Mouse (Mus musculus): ENCODE measurements at regions not wholly inside any gene's neighbourhood (a gene's known extent, or its start where the extent isn't known, plus 50 kb on each side); places are given as distances from the start of the nearest gene placed in this dataset.
"Not testable (repeated sequence)": the region's sequence is repeated elsewhere in the genome, so short reads cannot be mapped to it uniquely, and the experiment has no call there.

GRCm38 (mm10) chr17:6489926-6490564, 60.1 kb downstream of the Dynlt1b start:
- ATAC-seq (ENCODE audit: low read depth), result peak; percentile 78
- not testable (repeated sequence) for H3K27me3 ChIP-seq; H3K9me3 ChIP-seq; H3K36me3 ChIP-seq; H3K4me1 ChIP-seq (replicated peaks)
- Histone ChIP-seq H3K4me3 (peak overlapping the region; percentile 44), H3K4me2 (peak overlapping the region; percentile 61), H3K9ac (peak overlapping the region; percentile 67), H3K27ac (replicated peaks) (peak overlapping the region; percentile 49; the same call in 1 of the 2 replicates)
- WGBS, result under 1% methylated on average over 25 of the region's 52 CpGs

GRCm38 (mm10) chr17:6490565-6490935, 60.6 kb downstream of the Dynlt1b start:
- not testable (repeated sequence) for H3K9me3 ChIP-seq; ATAC-seq (ENCODE audit: low read depth); H3K4me1 ChIP-seq (replicated peaks); H3K36me3 ChIP-seq; H3K9ac ChIP-seq; H3K27ac ChIP-seq (replicated peaks); H3K4me3 ChIP-seq; H3K27me3 ChIP-seq; H3K4me2 ChIP-seq
- no CpG with 5 or more reads among the region's 15 CpGs for WGBS

DNA sequence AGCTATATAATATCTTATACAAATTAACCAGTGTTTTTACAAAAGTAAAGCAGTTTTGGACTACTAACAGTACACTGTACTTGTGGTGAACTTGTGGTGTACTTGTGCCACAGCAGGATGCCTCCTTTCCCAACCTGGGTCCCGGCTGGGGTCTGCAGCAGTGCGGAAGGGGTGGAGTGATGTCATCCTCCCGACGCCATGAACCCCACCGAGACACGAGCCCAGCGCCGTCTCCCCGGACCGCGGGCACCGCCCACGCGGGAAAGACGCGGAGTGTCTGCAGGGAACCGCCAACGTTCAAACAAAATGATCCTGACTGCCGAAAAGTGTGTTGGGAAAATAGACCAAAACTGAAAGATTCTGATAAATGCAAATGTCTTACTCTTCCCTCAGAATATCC, 62.6 kb downstream of the Dynlt1b start:
- peak overlapping the region; percentile 31 for H3K9ac ChIP-seq

DNA sequence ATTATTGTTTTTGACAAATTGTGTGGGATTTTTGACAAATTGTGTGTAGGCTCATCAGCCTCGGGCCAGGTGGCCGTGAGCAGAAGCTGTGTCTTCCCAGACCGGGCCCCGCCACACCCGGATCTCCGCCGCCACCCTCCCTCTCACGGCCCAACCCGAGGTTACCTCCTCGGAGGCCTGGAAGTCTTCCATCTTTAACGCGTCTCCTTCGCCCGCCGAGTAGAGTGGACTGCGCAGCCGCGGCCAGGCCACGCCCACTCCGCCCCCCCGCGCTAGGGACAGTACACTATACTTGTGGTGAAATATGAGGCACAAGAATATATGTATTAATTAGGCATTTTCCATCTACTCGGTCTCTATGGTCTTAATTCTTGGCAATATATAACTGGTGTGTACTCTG, 63.0 kb downstream of the Dynlt1b start:
- peak overlapping the region; percentile 22 for H3K4me3 ChIP-seq
- not testable (repeated sequence) for H3K9ac ChIP-seq; H3K27me3 ChIP-seq; H3K27ac ChIP-seq (replicated peaks); H3K4me1 ChIP-seq (replicated peaks); H3K36me3 ChIP-seq; H3K9me3 ChIP-seq
- peak overlapping the region; percentile 48 for H3K4me2 ChIP-seq
- peak; percentile 49 for ATAC-seq (ENCODE audit: low read depth)
- 30% methylated on average over 23 of the region's 23 CpGs for WGBS

More for the DNA sequence above, 62.6 kb downstream of the Dynlt1b start:
- H3K27ac ChIP-seq (replicated peaks); H3K9me3 ChIP-seq; H3K36me3 ChIP-seq; H3K27me3 ChIP-seq; H3K4me1 ChIP-seq (replicated peaks): not testable (repeated sequence)
- peak overlapping the region; percentile 48 for H3K4me2 ChIP-seq
- WGBS, result 31% methylated on average over 19 of the region's 19 CpGs
- H3K4me3 ChIP-seq, result peak overlapping the region; percentile 22
- ATAC-seq (ENCODE audit: low read depth), result peak; percentile 71

DNA sequence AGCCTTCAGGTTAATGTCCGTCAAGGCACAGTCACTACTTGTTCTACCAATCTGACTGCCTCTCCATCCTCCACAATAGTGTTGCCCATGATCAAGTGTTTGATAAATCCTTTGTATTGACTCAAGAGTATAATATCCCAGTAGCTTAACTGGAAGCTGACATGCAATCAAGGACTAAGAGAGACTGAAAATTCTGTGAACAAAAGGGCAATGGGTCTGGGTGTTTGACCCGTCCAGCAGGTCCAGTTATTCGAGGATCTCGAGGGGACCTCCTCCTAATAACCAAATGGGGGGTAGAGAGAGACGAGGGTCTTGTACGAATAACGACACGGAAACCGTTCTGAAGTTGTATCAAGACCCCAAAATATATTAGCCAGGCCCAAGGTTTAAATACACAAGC, 66.6 kb downstream of the Dynlt1b start:
- not testable (repeated sequence) for H3K4me1 ChIP-seq (replicated peaks); H3K4me3 ChIP-seq; H3K36me3 ChIP-seq; H3K9me3 ChIP-seq; H3K4me2 ChIP-seq; ATAC-seq (ENCODE audit: low read depth); H3K27ac ChIP-seq (replicated peaks); H3K27me3 ChIP-seq; H3K9ac ChIP-seq
- WGBS, result 91% methylated on average over 9 of the region's 9 CpGs

GRCm38 (mm10) chr17:6502676-6503075, 72.8 kb downstream of the Dynlt1b start:
- H3K9me3 ChIP-seq; H3K27ac ChIP-seq (replicated peaks); H3K4me1 ChIP-seq (replicated peaks); H3K9ac ChIP-seq; H3K36me3 ChIP-seq; H3K4me3 ChIP-seq; H3K27me3 ChIP-seq; ATAC-seq (ENCODE audit: low read depth); H3K4me2 ChIP-seq: not testable (repeated sequence)
- WGBS, result 89% methylated on average over 4 of the region's 6 CpGs

DNA sequence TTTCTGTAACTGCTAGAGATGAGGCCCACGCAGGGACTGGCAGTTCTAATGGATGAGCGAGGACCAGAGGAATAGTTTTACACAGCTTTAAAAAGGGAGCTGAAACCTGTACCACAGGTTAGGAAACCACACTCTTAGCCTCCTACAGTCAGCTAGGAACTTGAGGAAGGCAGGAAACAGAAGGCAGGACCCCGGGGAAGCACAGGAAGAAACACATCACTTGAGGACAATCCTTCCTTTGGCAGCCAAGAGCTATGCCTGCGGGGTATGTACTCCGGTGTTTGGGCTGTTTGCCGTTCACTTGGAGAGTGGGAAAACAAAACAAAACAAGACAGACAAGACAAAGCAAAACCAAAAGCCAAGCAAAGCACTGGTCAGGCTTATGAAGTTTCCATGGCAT, 76.0 kb downstream of the Dynlt1b start:
- not testable (repeated sequence) for H3K9ac ChIP-seq; H3K4me2 ChIP-seq; H3K4me3 ChIP-seq; H3K4me1 ChIP-seq (replicated peaks); H3K27ac ChIP-seq (replicated peaks); H3K36me3 ChIP-seq; H3K27me3 ChIP-seq; ATAC-seq (ENCODE audit: low read depth); H3K9me3 ChIP-seq
- 85% methylated on average over 6 of the region's 6 CpGs for WGBS

DNA sequence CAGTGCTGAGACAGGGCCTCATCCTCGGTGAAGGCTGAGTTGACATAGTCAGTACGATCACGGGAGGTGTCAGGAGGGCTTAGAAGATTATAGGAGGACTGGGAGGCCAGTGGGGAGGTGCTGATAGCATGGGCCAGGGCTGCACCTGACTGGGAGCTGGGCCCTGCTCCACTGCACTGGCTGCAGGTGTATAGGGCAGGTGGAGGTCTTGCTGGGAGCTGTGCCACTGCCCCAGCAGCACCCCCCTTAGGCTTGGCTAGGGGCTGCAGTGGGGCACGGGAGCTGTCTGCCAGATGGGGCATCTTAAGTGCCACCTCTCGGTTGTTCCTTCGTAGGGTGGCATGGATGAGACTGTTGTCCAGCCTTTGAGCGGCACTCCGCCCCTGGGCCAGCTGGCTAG, 85.2 kb downstream of the Dynlt1b start:
- not testable (repeated sequence) for H3K9me3 ChIP-seq; H3K4me1 ChIP-seq (replicated peaks); ATAC-seq (ENCODE audit: low read depth); H3K4me3 ChIP-seq; H3K27me3 ChIP-seq; H3K4me2 ChIP-seq; H3K36me3 ChIP-seq; H3K9ac ChIP-seq; H3K27ac ChIP-seq (replicated peaks)
- WGBS, result 92% methylated on average over 5 of the region's 8 CpGs

DNA sequence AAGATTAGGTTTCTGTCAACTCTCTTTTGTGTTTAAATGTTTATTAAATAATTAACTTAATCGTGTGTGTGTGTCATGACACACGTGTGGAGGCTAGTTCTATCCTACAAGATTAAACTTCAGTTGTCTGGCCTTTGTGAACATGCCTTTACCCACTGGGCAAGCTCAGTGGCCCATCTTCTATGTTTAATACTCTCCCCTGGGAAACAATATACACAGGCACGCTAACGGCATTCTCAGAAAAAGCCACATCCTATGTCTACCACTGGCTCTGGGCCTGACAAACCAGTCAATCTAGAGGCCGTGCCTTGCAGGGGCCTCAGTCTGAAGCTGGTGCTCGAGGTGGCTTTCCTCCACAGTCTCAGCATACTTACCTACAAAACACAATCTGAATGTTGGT, 82.4 kb upstream of the Dynlt1c start:
- not testable (repeated sequence) for H3K36me3 ChIP-seq; H3K4me2 ChIP-seq; H3K4me1 ChIP-seq (replicated peaks); H3K9ac ChIP-seq; H3K9me3 ChIP-seq; H3K27me3 ChIP-seq; H3K4me3 ChIP-seq; H3K27ac ChIP-seq (replicated peaks); ATAC-seq (ENCODE audit: low read depth)
- 73% methylated on average over 6 of the region's 6 CpGs for WGBS

DNA sequence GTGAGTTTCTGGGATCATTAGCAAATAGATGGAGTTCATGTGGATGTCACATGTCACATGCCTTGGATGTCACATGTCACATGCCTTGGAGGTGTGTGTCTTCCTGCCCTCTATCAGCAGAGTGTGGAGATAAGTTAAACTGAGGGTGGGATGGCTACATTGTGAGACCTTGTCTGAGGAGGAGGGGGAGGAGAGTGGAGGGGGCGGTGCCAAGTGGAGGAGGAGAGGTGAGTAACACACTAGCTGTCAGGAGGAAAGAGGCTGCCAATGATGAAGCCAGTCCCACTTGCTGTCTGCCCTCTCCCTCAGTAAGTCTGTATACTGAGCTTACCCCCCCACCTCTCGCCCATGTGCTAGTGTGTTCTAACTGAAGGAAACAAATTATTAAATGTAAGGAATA, 81.5 kb upstream of the Dynlt1c start:
- not testable (repeated sequence) for H3K27me3 ChIP-seq; H3K4me2 ChIP-seq; H3K36me3 ChIP-seq; H3K4me3 ChIP-seq; H3K9me3 ChIP-seq; ATAC-seq (ENCODE audit: low read depth); H3K9ac ChIP-seq; H3K4me1 ChIP-seq (replicated peaks); H3K27ac ChIP-seq (replicated peaks)
- WGBS, result 83% methylated on average over 2 of the region's 2 CpGs

- H3K4me2 ChIP-seq; H3K9ac ChIP-seq; H3K27ac ChIP-seq (replicated peaks); H3K27me3 ChIP-seq; H3K36me3 ChIP-seq; H3K4me3 ChIP-seq; ATAC-seq (ENCODE audit: low read depth); H3K4me1 ChIP-seq (replicated peaks); H3K9me3 ChIP-seq: not testable (repeated sequence)
- 44% methylated on average over 4 of the region's 4 CpGs for WGBS
Observed at GRCm38 (mm10) chr17:6520751-6521150, 80.7 kb upstream of the Dynlt1c start.

- not testable (repeated sequence) for H3K27ac ChIP-seq (replicated peaks); H3K9me3 ChIP-seq; H3K36me3 ChIP-seq; H3K4me2 ChIP-seq; H3K4me3 ChIP-seq; ATAC-seq (ENCODE audit: low read depth); H3K27me3 ChIP-seq; H3K4me1 ChIP-seq (replicated peaks); H3K9ac ChIP-seq
- whole genome bisulfite sequencing, result 83% methylated on average over 6 of the region's 9 CpGs
Observed at GRCm38 (mm10) chr17:6522185-6522584, 79.3 kb upstream of the Dynlt1c start.

DNA sequence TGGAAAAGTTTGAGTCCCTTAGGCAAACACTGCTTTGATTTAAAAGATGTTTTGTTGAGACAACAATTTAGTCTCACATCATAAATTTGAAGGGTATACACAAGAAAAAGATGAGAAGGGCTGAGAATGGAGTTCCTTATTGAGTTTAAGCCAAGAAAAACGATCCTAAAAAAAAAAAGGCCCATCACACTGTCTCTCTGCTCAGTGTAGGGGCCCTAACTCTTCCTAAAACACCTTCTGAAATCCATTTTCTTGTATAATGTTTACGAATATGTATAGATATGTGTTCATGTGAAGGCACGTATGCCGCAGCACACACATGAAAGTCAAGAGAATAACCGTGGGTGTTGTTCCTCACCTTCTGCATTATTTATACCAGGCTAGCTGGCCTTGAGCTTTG, 62.7 kb upstream of the Dynlt1c start:
- not testable (repeated sequence) for ATAC-seq (ENCODE audit: low read depth); H3K4me2 ChIP-seq

More for the DNA sequence above, 62.7 kb upstream of the Dynlt1c start:
- not testable (repeated sequence) for H3K9ac ChIP-seq; H3K4me1 ChIP-seq (replicated peaks); H3K4me3 ChIP-seq; H3K27me3 ChIP-seq; H3K27ac ChIP-seq (replicated peaks); H3K36me3 ChIP-seq; H3K9me3 ChIP-seq
- no CpG with 5 or more reads among the region's 5 CpGs for WGBS
